Mouse (Mus musculus) kidney, adult 2 months (tissue): ENCODE data around the gene Bbs7.

Experiments used
- CTCF ChIP-seq: fragments of 200-500 bp; conservative IDR thresholded peaks from 2 replicates; pipeline ENCODE4 v1.5.1; 2011; ENCODE audit warnings: low read depth, mild to moderate bottlenecking, control low read depth, low read length, moderate library complexity, mixed read lengths; ENCODE audit not compliant: insufficient read depth, insufficient read length
- POLR2A ChIP-seq: fragments of 200-500 bp; IDR thresholded peaks from one replicate; pipeline ENCODE4 v1.6.1; 2011; ENCODE audit warnings: low read depth, low read length, control low read depth

DNA sequence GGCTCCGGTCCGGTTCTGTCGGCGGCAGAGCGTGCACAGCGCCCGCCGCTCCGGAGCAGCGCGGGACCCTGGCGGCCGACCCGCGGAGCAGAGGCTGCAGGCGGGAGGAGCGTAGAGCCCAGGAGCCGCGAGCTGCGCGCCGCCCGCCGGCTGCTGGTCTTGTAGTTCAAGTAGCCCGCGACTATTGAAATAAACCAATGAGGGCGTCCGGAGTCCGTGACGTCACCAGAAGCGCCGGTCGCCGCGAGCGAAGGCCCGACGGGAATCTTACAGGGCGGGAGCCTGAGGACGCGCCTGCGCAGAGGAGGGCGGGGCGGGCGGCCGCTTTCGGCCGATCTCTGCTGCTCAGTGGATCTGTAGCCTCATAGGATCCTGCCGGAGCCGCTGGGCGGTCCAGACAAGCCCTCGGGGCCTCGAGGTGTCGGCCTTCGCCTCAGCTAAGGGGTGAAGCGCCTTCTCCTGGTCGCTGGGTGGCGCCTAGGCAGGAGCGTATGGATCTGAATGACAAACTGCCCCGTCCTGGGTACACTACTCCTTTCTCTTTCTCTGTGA, 41.4 kb downstream of the Bbs7 start, which contains the start of gene Ccna2:
- TF ChIP-seq CTCF = peak; percentile 70
- TF ChIP-seq POLR2A = no peak
